Mouse (Mus musculus) forebrain, postnatal 0 days (tissue): ENCODE data around the gene Gm15293. TPM values are rescaled to one million over a fixed set of nuclear protein-coding genes. Genes with fewer than 3 reads are reported as not detected.
"Not testable (repeated sequence)": the region's sequence is repeated elsewhere in the genome, so short reads cannot be mapped to it uniquely, and the experiment has no call there.

Source experiments
- ATAC-seq: fragments of 200-750 bp; cut with Nextera tagmentation; 2 replicates; pipeline ENCODE4 v1.8.0; 2017; ENCODE audit warnings: mild to moderate bottlenecking, moderate library complexity
- DNase-seq: peaks from one replicate; pipeline ENCODE4 v3.0.0-alpha.2; 2015
- H3K27ac ChIP-seq: fragments of 300-500 bp; sonication (generic); 2 replicates; pipeline ENCODE4 v1.5.1; 2014; ENCODE audit warnings: low read depth, mild to moderate bottlenecking, antibody characterized with exemption, low read length, moderate library complexity, mixed read lengths
- H3K27me3 ChIP-seq: fragments of 300-500 bp; sonication (generic); 2 replicates; pipeline ENCODE4 v1.6.1; 2014; ENCODE audit warnings: mild to moderate bottlenecking, low read length, mixed read lengths; ENCODE audit not compliant: insufficient read depth
- H3K36me3 ChIP-seq: fragments of 300-500 bp; sonication (generic); 2 replicates; pipeline ENCODE4 v1.6.1; 2014; ENCODE audit warnings: mild to moderate bottlenecking, moderate library complexity; ENCODE audit not compliant: insufficient read depth
- H3K4me1 ChIP-seq: fragments of 300-500 bp; sonication (generic); 2 replicates; pipeline ENCODE4 v1.6.1; 2014; ENCODE audit warnings: antibody characterized with exemption; ENCODE audit not compliant: insufficient read depth
- H3K4me2 ChIP-seq: fragments of 300-500 bp; sonication (generic); 2 replicates; pipeline ENCODE4 v1.6.1; 2014; ENCODE audit warnings: low read depth, mild to moderate bottlenecking, moderate library complexity
- H3K4me3 ChIP-seq: fragments of 300-500 bp; sonication (generic); 2 replicates; pipeline ENCODE4 v1.5.1; 2014; ENCODE audit warnings: low read depth, low read length, mixed read lengths
- H3K9ac ChIP-seq: fragments of 300-500 bp; sonication (generic); 2 replicates; pipeline ENCODE4 v1.6.1; 2014; ENCODE audit warnings: mild to moderate bottlenecking
- H3K9me3 ChIP-seq: fragments of 300-500 bp; sonication (generic); 2 replicates; pipeline ENCODE4 v1.6.1; 2016; ENCODE audit warnings: low read length
- WGBS: fragments of 180-500 bp; shearing (Covaris S2); extraction: QIAGEN DNeasy Blood & Tissue Kit; methylation state at CpG from one replicate; pipeline ENCODE4 v1.1.7; 2014; 5-methylcytosine and 5-hydroxymethylcytosine counted together
- polyA plus RNA-seq: library from polyadenylated mRNA; unstranded; fragments of >200 nt; fragmentation: Nextera tagmentation; extraction: Ambion mirVana; gene quantifications from 2 replicates; pipeline ENCODE4 v1.2.1, GENCODE M21; 2015
- total RNA-seq: library from RNA; depleted of rRNA; stranded (reverse); fragments of >200 nt; gene quantifications from 2 replicates; pipeline ENCODE4 v1.2.3, GENCODE M21; 2014; rRNA removed

The Gm15293 gene
- total RNA-seq (not detected in 2 replicates), polyA plus RNA-seq (not detected in 2 replicates)

GRCm38 (mm10) chr8:21201261-21201660 lies at the start of gene Gm15293:
Gene Gm15293 (plus strand): TSS chr8:21201561.
- not testable (repeated sequence) for H3K4me3 ChIP-seq, H3K27me3 ChIP-seq, H3K9ac ChIP-seq, H3K36me3 ChIP-seq, ATAC-seq, DNase-seq, H3K9me3 ChIP-seq, H3K4me1 ChIP-seq, H3K27ac ChIP-seq, H3K4me2 ChIP-seq
- WGBS, result no CpG with 5 or more reads among the region's 1 CpGs

GRCm38 (mm10) chr8:21161977-21162376 lies 39.4 kb upstream of the Gm15293 start, which contains the start of gene Defa22:
Gene Defa22 (plus strand): TSS chr8:21162277.
- not testable (repeated sequence) for ATAC-seq, H3K27ac ChIP-seq, H3K4me1 ChIP-seq, DNase-seq, H3K27me3 ChIP-seq, H3K4me3 ChIP-seq, H3K36me3 ChIP-seq, H3K9me3 ChIP-seq, H3K4me2 ChIP-seq, H3K9ac ChIP-seq
- WGBS, result no CpG with 5 or more reads among the region's 1 CpGs

- not testable (repeated sequence) for H3K27ac ChIP-seq, H3K9me3 ChIP-seq, H3K4me1 ChIP-seq, H3K4me3 ChIP-seq, H3K36me3 ChIP-seq, H3K27me3 ChIP-seq, ATAC-seq, H3K4me2 ChIP-seq, H3K9ac ChIP-seq, DNase-seq
- WGBS, result no CpG with 5 or more reads among the region's 1 CpGs
Observed at GRCm38 (mm10) chr8:21191314-21191713, 10.0 kb upstream of the Gm15293 start, which contains the start of gene Defa31. Gene Defa31 (plus strand): TSS chr8:21191614.

Other genes starting within 250 kb of the Gm15293 start
- not detected in 2 replicates for gene Defa21, start 176.0 kb upstream of the Gm15293 start, total RNA-seq
- not detected in 2 replicates for gene Defa21, start 176.0 kb upstream of the Gm15293 start, polyA plus RNA-seq
- gene Defa23, start 146.5 kb upstream of the Gm15293 start, total RNA-seq, result not detected in 2 replicates
- not detected in 2 replicates for gene Defa23, start 146.5 kb upstream of the Gm15293 start, polyA plus RNA-seq
- gene Defa35, start 136.5 kb upstream of the Gm15293 start, total RNA-seq, result not detected in 2 replicates
- not detected in 2 replicates for gene Defa35, start 136.5 kb upstream of the Gm15293 start, polyA plus RNA-seq
- gene Defa25, start 117.1 kb upstream of the Gm15293 start, total RNA-seq, result not detected in 2 replicates
- not detected in 2 replicates for gene Defa25, start 117.1 kb upstream of the Gm15293 start, polyA plus RNA-seq
- not detected in 2 replicates for gene Gm14851, start 105.5 kb upstream of the Gm15293 start, total RNA-seq
- gene Gm14851, start 105.5 kb upstream of the Gm15293 start, polyA plus RNA-seq, result not detected in 2 replicates
- gene Defa30, start 66.9 kb upstream of the Gm15293 start, total RNA-seq, result not detected in 2 replicates
- not detected in 2 replicates for gene Defa30, start 66.9 kb upstream of the Gm15293 start, polyA plus RNA-seq
- gene Defa22, start 39.3 kb upstream of the Gm15293 start, total RNA-seq, result not detected in 2 replicates
- not detected in 2 replicates for gene Defa22, start 39.3 kb upstream of the Gm15293 start, polyA plus RNA-seq
- not detected in 2 replicates for gene Defa31, start 9.9 kb upstream of the Gm15293 start, total RNA-seq
- not detected in 2 replicates for gene Defa31, start 9.9 kb upstream of the Gm15293 start, polyA plus RNA-seq
- gene Gm15292, start 48.2 kb downstream of the Gm15293 start, total RNA-seq, result not detected in 2 replicates
- gene Gm15292, start 48.2 kb downstream of the Gm15293 start, polyA plus RNA-seq, result not detected in 2 replicates
- gene Defa27, start 114.0 kb downstream of the Gm15293 start, total RNA-seq, result not detected in 2 replicates
- not detected in 2 replicates for gene Defa27, start 114.0 kb downstream of the Gm15293 start, polyA plus RNA-seq
- not detected in 2 replicates for gene Defa29, start 125.5 kb downstream of the Gm15293 start, total RNA-seq
- gene Defa29, start 125.5 kb downstream of the Gm15293 start, polyA plus RNA-seq, result not detected in 2 replicates
- gene Defa2, start 177.0 kb downstream of the Gm15293 start, total RNA-seq, result not detected in 2 replicates
- not detected in 2 replicates for gene Defa2, start 177.0 kb downstream of the Gm15293 start, polyA plus RNA-seq
- not detected in 2 replicates for gene Defa33, start 190.2 kb downstream of the Gm15293 start, total RNA-seq
- gene Defa33, start 190.2 kb downstream of the Gm15293 start, polyA plus RNA-seq, result not detected in 2 replicates
- not detected in 2 replicates for gene Defa36, start 225.8 kb downstream of the Gm15293 start, total RNA-seq
- not detected in 2 replicates for gene Defa36, start 225.8 kb downstream of the Gm15293 start, polyA plus RNA-seq